In the genomic region with DNA sequence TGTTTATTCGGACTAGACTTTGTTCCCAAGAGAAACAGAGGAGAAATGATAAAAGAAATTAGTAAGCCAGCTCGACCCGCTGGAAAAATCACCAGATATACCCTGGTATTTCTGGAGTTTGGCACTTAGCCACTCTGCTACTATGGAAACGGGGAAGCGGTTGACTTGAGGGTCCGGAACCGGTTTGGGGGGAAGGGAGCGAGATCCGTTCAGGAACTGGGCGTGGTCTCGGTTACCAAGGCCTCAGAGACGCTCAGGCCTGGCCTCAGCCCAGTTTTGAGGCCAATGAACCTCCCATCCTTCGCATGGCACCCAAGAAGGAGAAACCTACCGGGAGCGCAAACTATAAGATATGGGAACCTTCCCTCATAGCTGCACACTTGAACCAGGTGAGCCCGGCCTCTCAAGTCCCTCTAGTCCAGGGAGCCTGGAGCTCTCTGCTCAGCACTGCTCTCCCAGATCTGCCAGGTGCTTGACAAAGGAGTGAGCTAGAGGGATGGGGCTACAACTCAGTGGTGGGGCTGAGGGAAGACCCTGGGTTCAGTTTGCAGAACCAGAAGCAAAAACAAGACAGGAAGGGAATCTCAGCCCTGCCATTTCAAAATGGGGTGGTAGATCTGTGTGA, we compare ENCODE assay signal across 9 mouse cellular contexts. TPM values are rescaled to one million over a fixed set of nuclear protein-coding genes. Genes with fewer than 3 reads are reported as not detected.
DNase-seq lines count a peak whose midpoint lies in the region; ATAC-seq lines count a peak whose summit lies in the region.
"Had no signal": no experiment of that assay in that cellular context is flagged by ENCODE, and none has a peak within 500 bp of the region (broad histone marks: within the 10 kb centered on the region; RNA-seq: fewer than 3 reads in every experiment).

Spag17 (plus strand) TSS at position 220 of the 625 bp plus-strand sequence.

- no peaks in the 10 kb centered on the region for H3K36me3 ChIP-seq in heart, embryonic 12.5 days
- H3K36me3 ChIP-seq: embryonic facial prominence, embryonic 12.5 days had no signal

- H3K4me1 ChIP-seq in heart, embryonic 12.5 days (replicated peaks), result 0 out of 2 replicates have a peak, but pooled peaks cover 7% of the 10 kb centered on the region

- peak within 1 kb of the TSS; percentile 33 for H3K4me2 ChIP-seq in heart, embryonic 12.5 days
- H3K4me2 ChIP-seq: embryonic facial prominence, embryonic 12.5 days had no signal

- no peak within 1 kb of the TSS for H3K4me3 ChIP-seq in heart, embryonic 12.5 days
- H3K4me3 ChIP-seq: embryonic facial prominence, embryonic 12.5 days had no signal

- H3K27me3 ChIP-seq in heart, embryonic 12.5 days (replicated peaks), result no peaks in the 10 kb centered on the region
- H3K27me3 ChIP-seq: embryonic facial prominence, embryonic 12.5 days had no signal

- no peak within 1 kb of the TSS for H3K9ac ChIP-seq in heart, embryonic 12.5 days
- H3K9ac ChIP-seq: embryonic facial prominence, embryonic 12.5 days had no signal

- 28% methylated on average over 16 of the region's 16 CpGs for WGBS in heart, embryonic 12.5 days

- no peak within 1 kb of the TSS for H3K27ac ChIP-seq in heart, embryonic 12.5 days (ENCODE audit: poor library complexity, severe bottlenecking)
- H3K27ac ChIP-seq: embryonic facial prominence, embryonic 12.5 days had no signal

- H3K9me3 ChIP-seq in heart, embryonic 12.5 days (replicated peaks), result no peaks in the 10 kb centered on the region; the same call in 1 of the 2 replicates
- H3K9me3 ChIP-seq: embryonic facial prominence, embryonic 12.5 days had no signal

- peak; percentile 81 for ATAC-seq in heart, embryonic 12.5 days (ENCODE audit: insufficient number of reproducible peaks, low FRiP score)

- peak; percentile 15 to 25 for DNase-seq in cerebellum, postnatal 14 days
- DNase-seq in cerebellum, adult 8-10 months, result no peak
- peak; percentile 50 for DNase-seq in MEL-GATA-1-ER (ENCODE audit: extremely low read depth, low read depth)
- DNase-seq in kidney, postnatal 10 days, result peak; percentile 74
- DNase-seq in lung, postnatal 36 days, result peak; percentile 69
- no peak for DNase-seq in thymus, postnatal 36 days
- no peak for DNase-seq in left cerebral cortex, adult 18-20 months (ENCODE audit: low spot score in 2 of 2)

RNA-seq across cellular contexts. Expression of gene Spag17, which starts in this region (rescaled TPM):
- polyA plus RNA-seq in heart, embryonic 12.5 days (2016; fragmentation: Nextera tagmentation; extraction: Ambion mirVana), result 0.21 and 0.24 TPM in 2 replicates
- under 1 TPM; 0.05 to 0.14 TPM for total RNA-seq in left cerebral cortex, adult 18-20 months (2021)

Comparison
In these comparisons a context has a peak if more than half of its experiments do, and no peak if none do; other contexts are left out.
1. DNase-seq: peak in cerebellum, postnatal 14 days (2 of 2), MEL-GATA-1-ER (single experiment), kidney, postnatal 10 days (single experiment) and lung, postnatal 36 days (single experiment); none in cerebellum, adult 8-10 months (single experiment), thymus, postnatal 36 days (0 of 2) and left cerebral cortex, adult 18-20 months (0 of 2).
2. Peak in ATAC-seq and H3K4me2 ChIP-seq in heart, embryonic 12.5 days; RNA of the gene not detected or under 1 TPM.